Mouse (Mus musculus) ES-E14 (cell line): Measurements from ENCODE around the gene Ddx10. TPM values are rescaled to one million over a fixed set of nuclear protein-coding genes. Genes with fewer than 3 reads are reported as not detected.

Source experiments
- DNase-seq: peaks from one replicate; pipeline ENCODE4 v3.0.0-alpha.2; 2013; ENCODE audit warnings: low read depth, low spot score
- H3K27ac ChIP-seq: 2 replicates; pipeline ENCODE4 v1.5.1; 2012; ENCODE audit warnings: low read depth, mild to moderate bottlenecking, low read length, moderate library complexity, mixed read lengths; ENCODE audit not compliant: poor library complexity, insufficient read depth, severe bottlenecking
- H3K36me3 ChIP-seq: 2 replicates; pipeline ENCODE4 v1.6.1; 2012; ENCODE audit warnings: mild to moderate bottlenecking, low read length, moderate library complexity, mixed read lengths; ENCODE audit not compliant: control insufficient read depth, poor library complexity, insufficient read depth, severe bottlenecking
- H3K4me1 ChIP-seq, 2 experiments: fragments of 150-350 bp in 1 of 2; sonication (generic) in 1 of 2; 2 replicates each; pipeline ENCODE4 v1.6.1; 2012; ENCODE audit warnings: low read length in 2 of 2, mild to moderate bottlenecking in 1 of 2, mixed read lengths in 1 of 2; ENCODE audit not compliant: control insufficient read depth in 2 of 2, insufficient read depth in 2 of 2, poor library complexity in 1 of 2
- H3K4me3 ChIP-seq, 2 experiments: fragments of 150-350 bp in 1 of 2; sonication (generic) in 1 of 2; 2 replicates each; pipeline ENCODE4 v1.5.1; 2012; ENCODE audit warnings: low read length in 2 of 2, low read depth in 1 of 2, mild to moderate bottlenecking in 1 of 2, mixed read lengths in 1 of 2; ENCODE audit not compliant: insufficient read depth in 1 of 2, poor library complexity in 1 of 2, severe bottlenecking in 1 of 2
- H3K9ac ChIP-seq: 2 replicates; pipeline ENCODE4 v1.6.1; 2012; ENCODE audit warnings: low read depth, mild to moderate bottlenecking, low read length, mixed read lengths; ENCODE audit not compliant: poor library complexity, insufficient read depth, severe bottlenecking
- H3K9me3 ChIP-seq: fragments of 150-350 bp; sonication (generic); 2 replicates; pipeline ENCODE4 v1.6.1; 2012; ENCODE audit warnings: low read depth, mild to moderate bottlenecking, low read length; ENCODE audit not compliant: control insufficient read depth, insufficient read depth
- CHD2 ChIP-seq: IDR thresholded peaks from 2 replicates; pipeline ENCODE4 v1.6.1; 2014; ENCODE audit warnings: mild to moderate bottlenecking, low read depth, low read length, inconsistent platforms
- HCFC1 ChIP-seq: IDR thresholded peaks from 2 replicates; pipeline ENCODE4 v1.6.1; 2012; ENCODE audit warnings: low read length, inconsistent platforms, borderline replicate concordance; ENCODE audit not compliant: insufficient read depth
- MAFK ChIP-seq: IDR thresholded peaks from 2 replicates; pipeline ENCODE4 v1.6.1; 2014; ENCODE audit warnings: mild to moderate bottlenecking, low read depth, low read length, inconsistent platforms; ENCODE audit not compliant: insufficient read depth
- ZC3H11A ChIP-seq: IDR thresholded peaks from 2 replicates; pipeline ENCODE4 v1.6.1; 2012; ENCODE audit warnings: low read depth, mild to moderate bottlenecking, inconsistent platforms, low read length, borderline replicate concordance
- ZNF384 ChIP-seq: IDR thresholded peaks from 2 replicates; pipeline ENCODE4 v1.6.1; 2012; ENCODE audit warnings: low read depth, low read length, inconsistent platforms
- in situ Hi-C, 2 experiments: fragments of 600-800 bp; cut with MboI; formaldehyde crosslinking; loops; one replicate each; pipeline ENCODE4 v1.15.1; 2025; ENCODE audit warnings: low sequenced_read_pairs in 2 of 2, inconsistent platforms in 1 of 2; ENCODE audit not compliant: unreplicated experiment in 2 of 2
- total RNA-seq: library from RNA; depleted of rRNA; stranded (reverse); fragments of 300-350 nt; gene quantifications from 2 replicates; pipeline ENCODE4 v1.2.3, GENCODE M21; 2012

Gene Ddx10
- total RNA-seq, 1 experiment: 46.7 TPM

DNA sequence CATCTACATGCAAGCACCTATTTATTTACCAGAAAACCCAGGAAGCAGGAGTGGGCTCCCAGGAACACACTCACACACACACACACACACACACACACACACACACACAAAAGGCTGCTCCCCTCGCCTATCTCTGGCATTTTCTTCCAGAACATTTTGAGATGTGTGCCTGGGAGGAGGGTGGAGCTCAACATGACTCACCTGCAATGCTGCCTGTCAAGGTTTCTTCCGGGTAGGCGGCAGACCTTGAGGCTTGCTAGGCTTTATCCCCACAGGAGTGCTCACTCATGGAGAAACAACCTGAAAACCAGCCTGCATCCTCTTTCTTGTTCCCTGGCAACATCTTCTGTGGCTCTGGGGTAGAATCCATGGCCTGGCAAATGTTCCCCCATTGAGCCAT is 171.9 kb downstream of the Ddx10 start:
- H3K36me3 ChIP-seq: no peaks in the 10 kb centered on the region
- H3K9me3 ChIP-seq: no peaks in the 10 kb centered on the region
- H3K4me3 ChIP-seq: no peak overlapping the region
- no peak overlapping the region for H3K9ac ChIP-seq
- in situ Hi-C loops: no loop called here
- no peak for DNase-seq
- no peak overlapping the region for H3K27ac ChIP-seq
- H3K4me1 ChIP-seq: 0 out of 4 replicates have a peak, but pooled peaks cover 2 to 3% of the 10 kb centered on the region in 2 experiments
- TF ChIP-seq MAFK: no peak

DNA sequence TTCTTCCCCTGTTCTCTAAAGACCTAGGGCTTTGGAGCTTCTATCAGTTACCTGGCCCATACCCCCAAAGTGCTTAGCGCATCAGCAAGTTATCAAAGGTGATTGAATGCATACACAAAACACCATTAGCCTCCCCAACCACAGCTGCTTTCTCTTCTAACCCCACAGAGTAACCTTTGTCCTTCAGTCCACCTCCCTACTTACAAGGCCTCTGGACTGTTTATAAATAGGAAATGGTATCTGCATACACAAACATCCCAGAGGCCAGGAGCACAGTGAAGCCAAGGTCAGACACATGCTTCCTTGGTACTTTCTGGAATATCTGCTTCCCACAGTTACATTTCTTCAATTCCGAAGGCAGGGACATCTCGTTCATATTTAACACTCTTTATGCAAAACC is 173.4 kb downstream of the Ddx10 start:
- no peak for DNase-seq
- Histone ChIP-seq H3K27ac (no peak overlapping the region), H3K9ac (no peak overlapping the region), H3K4me3 (no peak overlapping the region), H3K4me1 (0 out of 4 replicates have a peak, but pooled peaks cover 2 to 3% of the 10 kb centered on the region in 2 experiments), H3K36me3 (no peaks in the 10 kb centered on the region), H3K9me3 (no peaks in the 10 kb centered on the region)
- in situ Hi-C loops: no loop called here
- TF ChIP-seq ZC3H11A: no peak
- TF ChIP-seq HCFC1: no peak
- TF ChIP-seq MAFK: no peak
- no peak for TF ChIP-seq ZNF384
- TF ChIP-seq CHD2: no peak

DNA sequence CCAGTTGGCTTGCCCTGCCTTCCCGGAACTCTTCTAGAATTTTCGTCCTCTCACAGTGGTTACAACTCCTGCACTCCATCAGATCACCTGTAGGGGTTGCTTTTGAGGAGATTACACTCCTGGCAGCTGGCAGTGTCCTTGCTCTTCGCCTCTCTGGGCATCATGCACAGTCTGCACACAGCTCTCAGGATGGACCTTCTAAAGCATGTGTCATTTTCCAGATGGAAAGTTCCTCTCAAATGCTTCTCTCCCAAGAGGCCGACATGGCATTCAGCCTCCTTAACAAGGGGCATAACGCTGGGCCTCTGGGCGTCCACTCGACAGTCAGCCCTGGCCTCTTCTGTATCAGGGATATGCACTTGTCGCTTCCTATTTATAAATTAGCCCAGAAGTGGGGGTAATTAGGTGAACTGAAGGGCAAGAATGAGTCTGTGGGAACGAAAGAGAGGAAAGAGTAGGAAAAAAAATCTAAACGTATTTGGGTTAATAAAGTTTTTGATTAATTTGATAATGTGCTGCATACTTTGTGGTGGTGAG is 174.2 kb downstream of the Ddx10 start:
- no peak for DNase-seq
- no peak overlapping the region for H3K9ac ChIP-seq
- H3K4me1 ChIP-seq: 0 out of 4 replicates have a peak, but pooled peaks cover 2 to 3% of the 10 kb centered on the region in 2 experiments
- no peak overlapping the region for H3K27ac ChIP-seq
- no peak overlapping the region for H3K4me3 ChIP-seq
- TF ChIP-seq ZC3H11A: no peak
- TF ChIP-seq HCFC1: no peak
- TF ChIP-seq ZNF384: no peak
- TF ChIP-seq MAFK: no peak
- no peak for TF ChIP-seq CHD2
- H3K9me3 ChIP-seq: no peaks in the 10 kb centered on the region
- H3K36me3 ChIP-seq: no peaks in the 10 kb centered on the region
- in situ Hi-C loops: no loop called here

DNA sequence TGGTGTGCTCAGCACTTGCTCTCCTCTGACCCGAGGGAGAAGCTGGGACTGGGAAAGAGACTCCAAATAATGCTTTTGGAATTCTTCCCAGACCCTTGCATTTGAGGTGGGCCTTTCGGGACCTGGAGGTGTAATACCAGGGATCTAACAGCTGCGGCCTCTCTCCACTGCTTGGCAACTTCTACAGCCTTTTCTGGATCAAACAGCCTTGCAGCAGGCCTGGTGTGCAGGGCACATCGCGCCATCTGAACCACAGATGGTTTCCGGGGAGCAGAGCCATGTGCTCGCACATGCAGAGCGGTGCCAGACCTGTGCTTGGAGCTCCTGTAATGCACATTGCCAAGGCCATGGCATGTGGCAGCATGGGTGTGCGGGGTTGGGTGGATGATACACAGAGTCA is 175.8 kb downstream of the Ddx10 start:
- no peak overlapping the region for H3K9ac ChIP-seq
- H3K27ac ChIP-seq: no peak overlapping the region
- in situ Hi-C loops: no loop called here
- no peaks in the 10 kb centered on the region for H3K36me3 ChIP-seq
- no peak for DNase-seq
- TF ChIP-seq ZNF384 (no peak), CHD2 (no peak), ZC3H11A (no peak)
- H3K4me1 ChIP-seq: 0 out of 4 replicates have a peak, but pooled peaks cover under 1 to 2% of the 10 kb centered on the region in 2 experiments
- no peaks in the 10 kb centered on the region for H3K9me3 ChIP-seq
- H3K4me3 ChIP-seq: no peak overlapping the region

DNA sequence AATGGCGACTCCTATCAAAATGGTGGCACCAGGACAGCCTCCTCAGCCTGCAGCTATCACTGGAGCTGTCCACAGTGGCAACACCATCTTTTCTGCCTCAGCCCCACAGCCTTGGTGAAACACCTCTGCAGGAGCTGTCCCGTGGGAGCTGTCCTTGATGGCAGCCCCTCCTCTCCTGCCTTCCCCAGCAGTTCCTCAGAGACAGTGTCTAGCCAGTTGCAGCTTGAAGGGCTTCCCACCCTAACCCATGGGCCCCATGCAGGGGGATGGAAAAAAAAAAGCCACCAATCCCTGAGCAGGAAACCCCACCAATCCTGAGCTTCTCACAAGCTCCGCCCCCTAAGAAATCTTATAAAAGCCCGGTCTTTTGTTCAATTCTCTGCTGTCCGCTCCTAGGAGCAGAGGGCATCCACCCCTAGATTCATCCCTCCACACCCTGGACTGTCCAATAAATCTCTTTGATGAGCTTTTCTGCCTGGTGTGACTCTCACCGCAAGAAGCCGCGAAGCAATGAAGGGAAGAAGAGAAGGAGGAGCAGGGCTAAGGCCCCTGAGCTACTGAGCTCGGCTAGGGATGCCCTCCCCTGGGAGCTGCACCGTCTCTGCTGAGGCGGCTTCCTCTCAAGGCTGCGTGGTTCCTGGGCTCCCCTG is 176.9 kb downstream of the Ddx10 start:
- in situ Hi-C loops: no loop called here
- TF ChIP-seq ZNF384: no peak
- TF ChIP-seq CHD2: no peak
- Histone ChIP-seq H3K4me3 (no peak overlapping the region), H3K9ac (no peak overlapping the region), H3K27ac (no peak overlapping the region), H3K4me1 (no peaks in the 10 kb centered on the region), H3K36me3 (no peaks in the 10 kb centered on the region), H3K9me3 (no peaks in the 10 kb centered on the region)
- DNase-seq: peak; percentile 7
